Mouse (Mus musculus) neural tube, embryonic 14.5 days (tissue): ENCODE measurements around the gene Prss36. TPM values are rescaled to one million over a fixed set of nuclear protein-coding genes. Genes with fewer than 3 reads are reported as not detected.

Experiments used
- ATAC-seq: fragments of 200-750 bp; cut with Nextera tagmentation; 2 replicates; pipeline ENCODE4 v1.8.0; 2017; ENCODE audit warnings: low read depth, mild to moderate bottlenecking, moderate TSS enrichment, moderate library complexity
- H3K27ac ChIP-seq: fragments of 300-500 bp; sonication (generic); 2 replicates; pipeline ENCODE4 v1.5.1; 2014; ENCODE audit warnings: low read depth, mild to moderate bottlenecking, control low read depth, low read length, moderate library complexity, mixed read lengths
- H3K27me3 ChIP-seq: fragments of 300-500 bp; sonication (generic); 2 replicates; pipeline ENCODE4 v1.6.1; 2014; ENCODE audit warnings: low read length; ENCODE audit not compliant: control insufficient read depth, insufficient read depth
- H3K36me3 ChIP-seq: fragments of 300-500 bp; sonication (generic); 2 replicates; pipeline ENCODE4 v1.6.1; 2014; ENCODE audit warnings: low read length, mixed read lengths; ENCODE audit not compliant: control insufficient read depth, insufficient read depth
- H3K4me1 ChIP-seq: fragments of 300-500 bp; sonication (generic); 2 replicates; pipeline ENCODE4 v1.6.1; 2014; ENCODE audit warnings: low read length; ENCODE audit not compliant: control insufficient read depth, insufficient read depth
- H3K4me2 ChIP-seq: fragments of 300-500 bp; sonication (generic); 2 replicates; pipeline ENCODE4 v1.6.1; 2014; ENCODE audit warnings: mild to moderate bottlenecking, low read depth, low read length, control low read depth
- H3K4me3 ChIP-seq: fragments of 300-500 bp; sonication (generic); 2 replicates; pipeline ENCODE4 v1.5.1; 2014; ENCODE audit warnings: low read depth, low read length, control low read depth, mixed read lengths
- H3K9ac ChIP-seq: fragments of 300-500 bp; sonication (generic); replicated peaks from 2 replicates; pipeline ENCODE4 v1.6.1; 2014; ENCODE audit warnings: low read depth, mild to moderate bottlenecking, control low read depth, low read length, mixed read lengths
- H3K9me3 ChIP-seq: fragments of 300-500 bp; sonication (generic); 2 replicates; pipeline ENCODE4 v1.6.1; 2016; ENCODE audit warnings: low read length; ENCODE audit not compliant: control insufficient read depth
- WGBS: fragments of 180-500 bp; shearing (Covaris S2); extraction: QIAGEN DNeasy Blood & Tissue Kit; methylation state at CpG from one replicate; pipeline ENCODE4 v1.1.7; 2014; 5-methylcytosine and 5-hydroxymethylcytosine counted together
- polyA plus RNA-seq: library from polyadenylated mRNA; unstranded; fragments of >200 nt; fragmentation: Nextera tagmentation; extraction: Ambion mirVana; gene quantifications from 2 replicates; pipeline ENCODE4 v1.2.1, GENCODE M21; 2014

Prss36 gene
- polyA plus RNA-seq, 1 experiment from 2014 or later, result 14.8 TPM

GRCm38 (mm10) chr7:127887781-127888180 is 58.7 kb downstream of the Prss36 start:
- Histone ChIP-seq H3K27ac (no peak overlapping the region), H3K36me3 (peaks cover 61% of the 10 kb centered on the region), H3K4me2 (no peak overlapping the region), H3K9ac (no peak overlapping the region), H3K4me3 (no peak overlapping the region), H3K27me3 (no peaks in the 10 kb centered on the region), H3K4me1 (peaks cover 5% of the 10 kb centered on the region; the same call in 1 of the 2 replicates), H3K9me3 (no peaks in the 10 kb centered on the region)
- no peak for ATAC-seq
- WGBS, result 87% methylated on average over 3 of the region's 3 CpGs

DNA sequence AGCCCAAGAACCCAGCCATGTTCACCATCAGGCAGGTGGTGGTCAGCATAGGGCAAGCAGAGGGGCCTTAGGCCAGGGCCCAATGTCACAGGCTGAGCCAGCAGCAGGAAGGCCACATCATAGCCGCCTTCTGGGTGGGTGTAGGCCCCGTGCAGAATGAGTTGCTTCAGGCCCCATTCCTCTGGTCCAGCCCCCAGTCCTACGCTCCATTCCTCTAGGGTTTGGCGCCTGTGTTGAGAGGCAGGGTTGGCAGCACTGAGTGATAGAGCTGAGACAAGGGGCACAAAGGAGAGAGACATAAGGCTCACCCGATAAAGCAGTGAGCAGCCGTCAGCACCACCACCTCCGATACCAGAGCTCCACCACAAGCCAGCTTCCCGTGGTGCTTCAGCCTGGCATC is 59.3 kb downstream of the Prss36 start:
- WGBS, result 88% methylated on average over 8 of the region's 8 CpGs
- Histone ChIP-seq H3K36me3 (peaks cover 64% of the 10 kb centered on the region), H3K9ac (no peak overlapping the region), H3K9me3 (no peaks in the 10 kb centered on the region), H3K4me1 (peaks cover 5% of the 10 kb centered on the region; the same call in 1 of the 2 replicates), H3K4me3 (no peak overlapping the region), H3K27ac (no peak overlapping the region), H3K27me3 (no peaks in the 10 kb centered on the region), H3K4me2 (no peak overlapping the region)
- no peak for ATAC-seq

DNA sequence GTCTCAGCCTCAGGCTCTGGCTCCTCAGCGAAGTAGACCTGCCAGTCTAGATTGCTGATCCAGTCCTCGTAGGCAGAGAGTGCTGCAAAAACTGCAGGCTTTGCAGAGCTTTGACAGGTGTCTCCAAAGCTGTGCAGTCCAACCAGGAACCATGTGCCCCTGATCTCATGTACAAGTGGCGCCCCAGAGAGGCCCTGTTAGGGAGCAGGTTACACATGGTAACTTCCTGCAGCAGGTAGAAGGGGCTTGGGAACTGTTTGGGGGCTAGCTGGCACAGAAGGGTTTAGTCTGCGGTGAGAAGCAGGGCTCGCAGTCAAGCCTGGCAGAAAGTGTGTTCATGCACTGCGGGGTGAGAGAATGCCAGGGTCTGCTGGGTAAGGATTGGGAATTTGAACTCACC is 60.0 kb downstream of the Prss36 start:
- H3K36me3 ChIP-seq, result peaks cover 69% of the 10 kb centered on the region
- H3K27me3 ChIP-seq, result no peaks in the 10 kb centered on the region
- ATAC-seq, result no peak
- no peak overlapping the region for H3K9ac ChIP-seq
- H3K4me3 ChIP-seq, result no peak overlapping the region
- no peak overlapping the region for H3K4me2 ChIP-seq
- H3K4me1 ChIP-seq, result peaks cover 5% of the 10 kb centered on the region; the same call in 1 of the 2 replicates
- no peak overlapping the region for H3K27ac ChIP-seq
- no peaks in the 10 kb centered on the region for H3K9me3 ChIP-seq
- WGBS, result 92% methylated on average over 6 of the region's 6 CpGs

DNA sequence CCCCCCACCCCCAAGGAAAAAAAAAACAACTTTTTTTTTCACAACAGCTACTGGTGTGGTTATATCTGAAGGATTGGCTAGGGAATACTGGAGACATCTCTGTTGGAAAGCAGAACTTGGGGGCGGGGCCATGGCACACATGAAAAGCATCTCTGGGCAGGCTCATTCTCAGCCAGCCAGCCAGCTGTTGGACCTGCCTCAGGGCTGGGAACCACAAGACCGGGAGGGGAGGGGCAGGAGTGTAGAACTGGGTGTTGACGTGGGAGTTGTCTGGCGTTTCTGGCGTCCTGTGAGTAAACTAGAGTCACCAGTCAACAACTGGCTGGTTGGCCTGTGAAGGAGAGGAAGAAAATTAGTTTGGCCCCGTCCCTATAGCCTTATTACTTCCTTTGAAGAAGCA is 60.6 kb downstream of the Prss36 start:
- no peak overlapping the region for H3K4me2 ChIP-seq
- 75% methylated on average over 6 of the region's 6 CpGs for WGBS
- no peak for ATAC-seq
- no peak overlapping the region for H3K27ac ChIP-seq
- H3K9ac ChIP-seq, result no peak overlapping the region
- no peaks in the 10 kb centered on the region for H3K9me3 ChIP-seq
- H3K27me3 ChIP-seq, result no peaks in the 10 kb centered on the region
- no peak overlapping the region for H3K4me3 ChIP-seq
- peaks cover 74% of the 10 kb centered on the region for H3K36me3 ChIP-seq
- H3K4me1 ChIP-seq, result peaks cover 5% of the 10 kb centered on the region; the same call in 1 of the 2 replicates

Other genes starting within 250 kb of the Prss36 start
- 36.0 and 45.7 TPM in 2 replicates for gene Bcl7c, start 237.8 kb downstream of the Prss36 start, polyA plus RNA-seq
- 2.7 and 3.6 TPM in 2 replicates for gene Ctf1, start 234.0 kb downstream of the Prss36 start, polyA plus RNA-seq
- 0.27 TPM in 1 of 2 replicates, not detected in the other for gene Ctf2, start 214.6 kb downstream of the Prss36 start, polyA plus RNA-seq
- 6.5 and 9.1 TPM in 2 replicates for gene Fbxl19, start 202.2 kb downstream of the Prss36 start, polyA plus RNA-seq
- gene Orai3, start 176.9 kb downstream of the Prss36 start, polyA plus RNA-seq, result 4.6 and 6.8 TPM in 2 replicates
- gene Setd1a, start 170.1 kb downstream of the Prss36 start, polyA plus RNA-seq, result 22.4 and 23.3 TPM in 2 replicates
- 0.64 TPM in 1 of 2 replicates, not detected in the other for gene Gm49388, start 161.1 kb downstream of the Prss36 start, polyA plus RNA-seq
- gene Hsd3b7, start 146.1 kb downstream of the Prss36 start, polyA plus RNA-seq, result 7.0 and 9.6 TPM in 2 replicates
- 9.8 and 13.5 TPM in 2 replicates for gene Stx4a, start 122.4 kb downstream of the Prss36 start, polyA plus RNA-seq
- 65.9 and 66.9 TPM in 2 replicates for gene Stx1b, start 122.2 kb downstream of the Prss36 start, polyA plus RNA-seq
- 12.0 and 13.1 TPM in 2 replicates for gene Zfp646, start 70.5 kb downstream of the Prss36 start, polyA plus RNA-seq
- 29.7 and 30.7 TPM in 2 replicates for gene Zfp668, start 69.9 kb downstream of the Prss36 start, polyA plus RNA-seq
- gene Prss53, start 55.8 kb downstream of the Prss36 start, polyA plus RNA-seq, result 0.37 and 0.57 TPM in 2 replicates
- 0.40 and 0.54 TPM in 2 replicates for gene Gm21974, start 51.3 kb downstream of the Prss36 start, polyA plus RNA-seq
- 59.2 and 81.7 TPM in 2 replicates for gene Vkorc1, start 51.1 kb downstream of the Prss36 start, polyA plus RNA-seq
- 58.0 and 65.8 TPM in 2 replicates for gene Bckdk, start 42.6 kb downstream of the Prss36 start, polyA plus RNA-seq
- gene Kat8, start 34.2 kb downstream of the Prss36 start, polyA plus RNA-seq, result 48.6 and 49.4 TPM in 2 replicates
- gene Prss8, start 16.6 kb downstream of the Prss36 start, polyA plus RNA-seq, result 0.39 TPM in 1 of 2 replicates, not detected in the other
- 47.6 and 52.2 TPM in 2 replicates for gene Fus, start 20.7 kb upstream of the Prss36 start, polyA plus RNA-seq
- 4.6 and 6.1 TPM in 2 replicates for gene Pycard, start 47.1 kb upstream of the Prss36 start, polyA plus RNA-seq
- not detected in 2 replicates for gene Trim72, start 57.2 kb upstream of the Prss36 start, polyA plus RNA-seq
- 0.25 and 1.2 TPM in 2 replicates for gene Itgam, start 115.9 kb upstream of the Prss36 start, polyA plus RNA-seq
- gene Gm49368, start 116.0 kb upstream of the Prss36 start, polyA plus RNA-seq, result not detected in 2 replicates
- 0.15 TPM in 1 of 2 replicates, not detected in the other for gene Itgax, start 182.8 kb upstream of the Prss36 start, polyA plus RNA-seq
- gene Itgad, start 207.7 kb upstream of the Prss36 start, polyA plus RNA-seq, result not detected in 2 replicates